Mouse (Mus musculus) liver, adult 2 months (tissue): ENCODE measurements around the gene Zdhhc13. TPM values are rescaled to one million over a fixed set of nuclear protein-coding genes. Genes with fewer than 3 reads are reported as not detected.

ENCODE experiments used
- DNase-seq: peaks from one replicate; pipeline ENCODE4 v3.0.0-alpha.2; 2011; ENCODE audit warnings: low read depth, low spot score; ENCODE audit errors: extremely low read depth
- H3K27ac ChIP-seq: fragments of 200-500 bp; replicated peaks from 2 replicates; pipeline ENCODE4 v1.5.1; 2012; ENCODE audit warnings: low read depth, mild to moderate bottlenecking, control low read depth, inconsistent platforms, low read length; ENCODE audit not compliant: insufficient read depth
- H3K27me3 ChIP-seq: fragments of 200-500 bp; 2 replicates; pipeline ENCODE4 v1.6.1; 2012; ENCODE audit warnings: mild to moderate bottlenecking, moderate library complexity, low read length, inconsistent platforms; ENCODE audit not compliant: control insufficient read depth, insufficient read depth
- H3K36me3 ChIP-seq: fragments of 200-500 bp; 2 replicates; pipeline ENCODE4 v1.6.1; 2012; ENCODE audit warnings: low read length, inconsistent platforms; ENCODE audit not compliant: control insufficient read depth, insufficient read depth
- H3K4me1 ChIP-seq: fragments of 200-500 bp; 2 replicates; pipeline ENCODE4 v1.6.1; 2011; ENCODE audit warnings: low read length; ENCODE audit not compliant: control insufficient read depth, insufficient read depth
- H3K4me3 ChIP-seq: fragments of 200-500 bp; 2 replicates; pipeline ENCODE4 v1.5.1; 2011; ENCODE audit warnings: low read depth, mild to moderate bottlenecking, control low read depth, low read length, moderate library complexity; ENCODE audit not compliant: insufficient read depth
- H3K79me2 ChIP-seq: fragments of 200-500 bp; 2 replicates; pipeline ENCODE4 v1.6.1; 2012; ENCODE audit warnings: inconsistent platforms, mild to moderate bottlenecking, low read length, moderate library complexity; ENCODE audit not compliant: control insufficient read depth, insufficient read depth
- H3K9ac ChIP-seq: fragments of 200-500 bp; 2 replicates; pipeline ENCODE4 v1.6.1; 2012; ENCODE audit warnings: low read depth, mild to moderate bottlenecking, control low read depth, inconsistent platforms, low read length
- CTCF ChIP-seq: fragments of 200-500 bp; IDR thresholded peaks from 2 replicates; pipeline ENCODE4 v1.5.1; 2011; ENCODE audit warnings: low read depth, low read length, control low read depth
- POLR2A ChIP-seq: fragments of 200-500 bp; IDR thresholded peaks from 2 replicates; pipeline ENCODE4 v1.6.1; 2011; ENCODE audit warnings: low read length, control low read depth; ENCODE audit not compliant: insufficient read depth; ENCODE audit errors: extremely low read depth
- WGBS: fragments of 180-500 bp; shearing (Covaris S2); methylation state at CpG from one replicate; pipeline ENCODE4 v1.1.7; 2018; 5-methylcytosine and 5-hydroxymethylcytosine counted together
- polyA plus RNA-seq: library from polyadenylated mRNA; depleted of rRNA; stranded (reverse); fragments of >200 nt; gene quantifications from 2 replicates; pipeline ENCODE4 v1.2.3, GENCODE M21; 2012
- total RNA-seq: library from RNA; depleted of rRNA; stranded (reverse); fragments of >200 nt; gene quantifications from 2 replicates; pipeline ENCODE4 v1.2.3, GENCODE M21; 2014

Gene Zdhhc13
- total and polyA plus RNA-seq, 2 experiments, result 3.0 to 6.2 TPM

DNA sequence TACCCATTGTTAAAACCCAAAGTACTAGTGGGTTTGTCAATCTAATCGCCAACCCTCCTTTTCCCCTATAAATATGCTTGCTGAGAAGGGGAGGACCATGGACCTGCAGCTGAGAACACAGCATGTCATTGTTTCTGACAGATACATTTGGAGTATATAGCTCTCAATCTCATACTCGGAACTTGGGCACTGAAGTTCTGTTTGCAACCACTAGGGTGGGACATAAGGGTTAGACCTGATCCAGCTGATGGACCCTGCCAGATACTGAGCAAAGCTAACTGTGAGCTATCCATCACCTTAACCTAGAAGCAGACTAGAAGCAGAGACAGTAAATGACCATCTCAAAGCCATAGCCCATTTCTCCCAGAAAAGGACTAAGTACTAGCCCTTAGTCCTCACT, 49.6 kb downstream of the Zdhhc13 start:
- Histone ChIP-seq H3K27me3 (no peaks in the 10 kb centered on the region), H3K9ac (no peak overlapping the region), H3K4me1 (peaks cover 15% of the 10 kb centered on the region), H3K27ac (no peak overlapping the region), H3K36me3 (peaks cover 5% of the 10 kb centered on the region), H3K4me3 (no peak overlapping the region), H3K79me2 (no peaks in the 10 kb centered on the region; the same call in 1 of the 2 replicates)
- DNase-seq, result no peak
- TF ChIP-seq POLR2A (no peak), CTCF (no peak)
- 85% methylated on average over 2 of the region's 2 CpGs for WGBS

- no peak for TF ChIP-seq POLR2A
- no peak for TF ChIP-seq CTCF
- 72% methylated on average over 2 of the region's 2 CpGs for WGBS
- H3K9ac ChIP-seq, result no peak overlapping the region
- H3K36me3 ChIP-seq, result no peaks in the 10 kb centered on the region
- H3K4me1 ChIP-seq, result peaks cover 28% of the 10 kb centered on the region
- no peaks in the 10 kb centered on the region; the same call in 1 of the 2 replicates for H3K79me2 ChIP-seq
- H3K27ac ChIP-seq, result peak overlapping the region; percentile 65; the same call in 1 of the 2 replicates
- no peak overlapping the region for H3K4me3 ChIP-seq
- no peaks in the 10 kb centered on the region for H3K27me3 ChIP-seq
- DNase-seq, result no peak
Observed at GRCm38 (mm10) chr7:48840545-48840944, 51.7 kb downstream of the Zdhhc13 start.

GRCm38 (mm10) chr7:48841538-48841937, 52.7 kb downstream of the Zdhhc13 start:
- H3K4me1 ChIP-seq, result peaks cover 28% of the 10 kb centered on the region
- no peaks in the 10 kb centered on the region for H3K27me3 ChIP-seq
- H3K79me2 ChIP-seq, result no peaks in the 10 kb centered on the region; the same call in 1 of the 2 replicates
- peak; percentile 87 for DNase-seq
- no peak overlapping the region; the same call in 1 of the 2 replicates for H3K9ac ChIP-seq
- WGBS, result 19% methylated on average over 4 of the region's 4 CpGs
- H3K36me3 ChIP-seq, result no peaks in the 10 kb centered on the region
- TF ChIP-seq POLR2A (no peak), CTCF (no peak)
- H3K4me3 ChIP-seq, result no peak overlapping the region
- H3K27ac ChIP-seq, result peak overlapping the region; percentile 80

DNA sequence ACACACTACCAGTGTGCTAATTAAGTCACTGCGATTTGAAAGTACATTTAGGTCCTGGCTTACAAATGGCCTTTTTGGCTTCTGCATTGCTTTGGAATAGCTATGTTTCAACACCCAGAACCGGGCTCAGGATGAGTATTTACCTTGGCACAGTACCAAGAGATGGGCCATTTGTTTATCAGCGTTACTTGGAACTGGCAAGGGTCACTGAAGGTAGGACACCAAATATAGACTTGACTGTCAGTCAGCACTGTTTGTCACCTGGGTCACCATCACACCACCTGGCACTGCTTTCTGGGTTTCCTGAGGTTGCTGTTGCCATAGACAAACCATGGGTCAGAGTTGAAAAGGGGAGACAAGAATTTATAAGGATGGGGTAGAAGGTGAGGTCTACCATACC, 53.5 kb downstream of the Zdhhc13 start:
- Histone ChIP-seq H3K36me3 (no peaks in the 10 kb centered on the region), H3K9ac (peak overlapping the region; percentile 45; the same call in 1 of the 2 replicates), H3K4me1 (peaks cover 28% of the 10 kb centered on the region), H3K4me3 (no peak overlapping the region), H3K27me3 (no peaks in the 10 kb centered on the region), H3K79me2 (no peaks in the 10 kb centered on the region; the same call in 1 of the 2 replicates), H3K27ac (peak overlapping the region; percentile 87)
- WGBS, result 13% methylated on average over 3 of the region's 3 CpGs
- TF ChIP-seq CTCF (no peak), POLR2A (no peak)
- peak; percentile 100 for DNase-seq

DNA sequence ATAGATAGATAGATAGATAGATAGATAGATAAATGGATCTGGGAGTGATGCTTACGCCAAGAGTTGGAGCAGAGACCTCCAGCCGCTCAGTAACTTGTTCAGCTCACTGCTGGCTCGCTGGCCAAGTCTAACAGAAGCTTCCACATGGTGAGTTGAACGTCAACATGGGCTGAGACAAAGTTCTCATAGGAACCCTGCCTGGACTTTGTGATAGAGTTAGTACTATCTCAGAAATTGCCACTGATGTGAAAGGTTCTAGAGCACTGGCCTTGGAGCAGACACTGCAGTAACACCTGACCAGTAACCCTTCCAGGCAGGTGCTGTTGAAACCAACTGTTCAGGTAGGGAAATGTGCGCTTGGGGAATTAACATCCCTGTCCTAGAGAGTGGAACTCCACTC, 54.7 kb downstream of the Zdhhc13 start:
- Histone ChIP-seq H3K27me3 (no peaks in the 10 kb centered on the region), H3K79me2 (no peaks in the 10 kb centered on the region; the same call in 1 of the 2 replicates), H3K4me3 (no peak overlapping the region), H3K36me3 (no peaks in the 10 kb centered on the region), H3K27ac (peak overlapping the region; percentile 87), H3K4me1 (peaks cover 28% of the 10 kb centered on the region), H3K9ac (peak overlapping the region; percentile 71)
- WGBS, result 13% methylated on average over 5 of the region's 5 CpGs
- peak; percentile 99 for DNase-seq
- 0 out of 2 replicates have a peak, but pooled peaks have one; percentile 37 for TF ChIP-seq POLR2A
- TF ChIP-seq CTCF, result no peak

GRCm38 (mm10) chr7:48845213-48845973, 56.6 kb downstream of the Zdhhc13 start:
- no peaks in the 10 kb centered on the region; the same call in 1 of the 2 replicates for H3K79me2 ChIP-seq
- H3K27ac ChIP-seq, result peak overlapping the region; percentile 87

More at GRCm38 (mm10) chr7:48845213-48845973, 56.6 kb downstream of the Zdhhc13 start:
- Histone ChIP-seq H3K36me3 (no peaks in the 10 kb centered on the region), H3K27me3 (no peaks in the 10 kb centered on the region), H3K9ac (no peak overlapping the region), H3K4me3 (no peak overlapping the region), H3K4me1 (peaks cover 25% of the 10 kb centered on the region)
- WGBS, result 69% methylated on average over 12 of the region's 12 CpGs
- TF ChIP-seq POLR2A (no peak), CTCF (no peak)
- peak; percentile 77 for DNase-seq
